Mouse (Mus musculus): ENCODE results near the gene Mrps23.
"Not testable (repeated sequence)": the region's sequence is repeated elsewhere in the genome, so short reads cannot be mapped to it uniquely, and the experiment has no call there.

The Mrps23 gene

DNA sequence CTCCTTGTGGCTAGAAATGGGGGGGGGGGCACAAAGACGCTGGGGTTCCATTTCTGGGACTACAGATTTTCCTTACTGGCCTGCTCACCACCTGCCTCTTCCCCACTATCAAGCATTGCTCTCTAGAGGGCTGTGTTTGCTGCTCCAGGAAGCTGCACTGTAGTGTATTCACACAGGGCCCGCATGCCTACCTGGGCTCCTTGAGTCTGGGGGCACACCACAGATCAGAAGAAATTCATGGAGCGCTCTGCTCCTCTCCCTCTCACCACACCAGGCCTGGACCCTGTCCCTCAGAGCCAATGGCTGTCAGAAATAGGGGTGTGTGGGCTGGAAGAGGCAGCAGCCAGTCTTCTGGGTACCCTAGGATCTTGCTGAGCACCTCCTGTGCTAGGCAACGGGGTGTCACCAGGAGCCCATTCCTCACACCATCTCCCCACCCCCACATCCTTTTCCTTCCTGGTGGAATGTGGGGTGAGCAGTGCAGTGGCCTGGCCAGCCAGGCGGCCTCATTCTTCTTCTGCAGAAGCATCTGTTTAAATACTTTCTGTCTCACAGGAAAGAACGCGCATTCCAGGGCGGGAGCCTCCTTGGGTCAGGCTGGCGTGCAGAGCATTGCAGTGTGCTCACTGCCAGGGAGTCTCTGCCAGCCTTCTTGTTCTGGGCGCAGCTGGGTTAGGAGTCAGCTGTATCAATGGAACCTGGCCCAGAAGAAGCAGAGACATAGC lies 31.4 kb upstream of the Mrps23 start:
- peak; percentile 82 for DNase-seq (ENCODE audit: extremely low read depth, insufficient read length, low spot score)

DNA sequence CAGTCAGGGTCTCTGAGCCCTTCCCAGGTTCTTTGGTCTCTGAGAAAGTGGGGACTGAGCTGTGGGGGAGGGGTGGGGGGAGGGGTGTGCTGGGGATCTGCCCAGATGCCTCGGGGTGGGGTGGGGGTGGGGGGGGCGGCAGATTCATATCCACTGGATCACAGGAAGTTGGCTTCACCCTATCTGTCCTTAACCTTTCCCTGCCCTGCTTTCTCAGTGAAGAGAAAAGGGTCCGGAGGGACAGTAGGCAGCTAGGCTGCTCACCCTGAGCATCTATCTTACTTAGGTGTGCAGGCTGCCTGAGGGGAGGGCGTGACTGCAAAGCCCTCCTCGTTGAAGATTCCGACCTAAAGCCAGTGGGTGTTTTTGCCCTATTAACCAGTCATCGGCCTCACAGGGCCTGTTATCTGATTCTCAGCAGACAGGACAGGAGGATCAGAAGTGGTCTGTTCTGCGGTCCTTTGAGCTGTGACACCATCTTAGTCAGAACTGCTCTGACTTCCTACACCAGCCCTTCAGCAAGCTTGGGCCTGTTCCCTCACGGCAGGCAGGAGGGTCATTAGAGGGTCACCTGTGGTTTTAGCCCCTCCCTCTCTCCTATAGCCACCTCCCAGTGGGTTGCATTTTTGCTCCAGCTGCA lies 30.7 kb upstream of the Mrps23 start:
- DNase-seq (ENCODE audit: extremely low read depth, insufficient read length, low spot score): peak; percentile 49

DNA sequence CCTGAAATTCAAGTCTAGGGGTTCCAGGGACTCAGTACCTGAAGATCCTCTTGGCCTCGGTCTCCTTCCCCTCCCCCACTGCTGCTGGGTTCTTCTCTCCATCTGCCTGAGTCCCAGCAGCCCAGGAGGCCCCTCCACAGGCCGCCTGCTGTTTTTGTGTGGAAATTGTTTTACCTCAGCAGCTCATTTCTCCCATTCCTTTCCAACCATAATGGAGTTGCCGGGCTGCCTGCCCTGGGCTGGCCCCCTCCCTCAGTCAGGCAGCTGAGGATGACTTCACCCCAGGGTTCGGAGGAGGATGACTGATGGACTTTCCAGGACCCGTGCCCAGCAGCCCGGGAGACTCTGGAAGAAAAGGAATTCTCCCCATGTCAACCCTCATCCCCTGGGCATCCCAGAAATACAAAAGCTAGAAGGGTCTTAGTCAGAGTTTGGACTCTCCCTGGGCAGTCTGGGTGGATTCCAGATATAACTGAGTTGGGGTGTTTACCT lies 23.7 kb upstream of the Mrps23 start:
- DNase-seq (ENCODE audit: extremely low read depth, insufficient read length, low spot score): peak; percentile 83

DNA sequence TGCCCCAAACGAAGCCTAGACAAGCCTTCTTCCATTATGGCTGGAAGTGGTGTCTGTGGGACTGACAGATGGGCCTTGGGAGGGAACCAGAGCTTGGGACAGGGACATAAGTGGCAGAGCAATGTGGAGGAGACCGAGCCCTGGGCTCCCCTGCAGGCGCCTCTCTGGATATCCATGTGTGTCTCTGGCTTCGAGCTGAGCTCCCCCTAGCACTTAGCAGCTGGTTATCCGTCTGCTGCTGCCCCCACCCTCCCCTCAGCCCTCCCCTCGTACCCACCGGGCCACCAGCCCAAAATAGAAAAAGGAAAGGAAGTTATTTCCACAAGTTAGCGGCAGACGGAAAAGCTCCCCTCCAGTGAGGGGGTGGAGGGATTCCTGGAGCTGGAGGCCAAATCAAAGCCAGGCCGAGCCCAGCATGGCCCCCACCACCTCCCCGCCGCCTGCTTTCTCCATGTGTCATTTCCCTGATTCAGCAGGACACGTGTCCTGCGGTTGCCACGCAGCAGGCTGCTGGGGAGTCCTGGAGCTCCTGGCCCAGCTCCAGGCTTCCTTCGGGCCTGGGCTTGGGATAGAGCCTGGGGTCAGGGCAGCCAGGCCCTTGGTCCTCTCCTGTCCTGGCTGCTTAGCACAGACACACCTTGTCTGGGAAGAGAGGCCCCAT lies 23.1 kb upstream of the Mrps23 start:
- peak; percentile 94 for DNase-seq (ENCODE audit: extremely low read depth, insufficient read length, low spot score)

DNA sequence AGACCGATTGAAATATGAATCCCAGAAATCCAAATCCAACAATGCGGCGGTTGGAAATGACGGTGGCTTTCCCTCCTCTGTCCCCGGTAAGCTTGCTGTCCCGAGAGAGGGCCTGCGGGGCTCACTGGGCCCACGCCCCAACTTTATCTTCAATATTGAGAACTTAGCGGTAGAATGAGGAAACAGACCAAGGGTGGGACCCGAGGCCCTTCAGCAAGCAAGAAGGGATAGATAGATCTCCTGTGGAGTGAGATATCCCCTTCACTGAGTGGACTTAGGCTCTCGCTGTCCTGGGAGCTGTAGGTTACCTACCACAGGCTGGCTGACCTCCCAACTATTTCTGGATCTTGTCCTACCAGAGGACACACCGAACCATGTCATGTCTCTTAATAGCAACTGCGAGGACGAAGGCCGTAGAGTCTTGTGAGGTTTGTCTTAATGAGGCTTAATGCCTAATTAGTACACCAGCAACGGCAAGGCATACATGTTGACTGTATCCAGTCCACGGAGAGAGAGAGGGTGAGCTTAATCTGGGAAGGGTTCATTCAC lies 19.5 kb upstream of the Mrps23 start:
- no peak for DNase-seq (ENCODE audit: extremely low read depth, insufficient read length, low spot score)

DNA sequence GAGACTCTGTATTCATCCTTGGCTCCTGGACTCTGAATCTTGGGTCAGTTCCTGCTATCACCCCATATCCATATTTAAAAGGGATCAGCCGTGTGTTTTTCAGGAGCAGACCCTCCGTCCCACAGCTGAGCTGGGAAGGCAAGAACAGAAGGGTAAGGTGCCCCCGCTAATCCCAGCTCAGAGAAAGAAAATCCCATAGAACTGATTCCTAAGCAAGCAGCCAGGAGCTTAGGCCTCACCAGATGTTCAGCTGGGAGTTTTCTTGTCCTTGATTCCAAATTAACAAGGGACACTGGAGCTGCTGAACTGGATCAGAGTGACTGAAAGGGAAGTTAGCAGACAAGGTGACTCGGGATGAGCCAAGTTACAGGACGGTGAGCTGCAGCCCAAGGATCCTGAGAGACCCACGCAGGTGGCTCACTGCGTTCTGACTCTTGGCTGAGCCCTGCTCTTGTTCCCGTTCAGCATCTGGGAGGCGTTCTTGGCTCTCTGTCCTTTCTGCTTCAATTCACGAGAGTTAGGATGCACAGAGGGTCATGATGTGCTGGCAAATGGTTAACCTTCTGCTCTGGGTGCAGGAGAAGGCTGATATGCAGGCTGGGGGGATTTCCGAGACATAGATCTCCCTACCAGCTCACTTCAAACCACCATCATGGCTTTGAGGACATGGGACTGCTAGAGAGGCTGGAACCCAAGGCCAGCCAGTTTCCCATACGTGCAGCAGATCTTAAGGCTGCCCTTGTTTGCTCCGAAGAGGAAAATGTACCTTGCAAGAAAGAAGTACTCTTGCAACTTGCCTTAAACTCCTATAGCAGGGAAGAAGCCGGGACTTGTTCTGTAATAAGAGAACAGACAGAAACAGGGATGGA lies 17.9 kb upstream of the Mrps23 start:
- no peak for DNase-seq (ENCODE audit: extremely low read depth, insufficient read length, low spot score)

DNA sequence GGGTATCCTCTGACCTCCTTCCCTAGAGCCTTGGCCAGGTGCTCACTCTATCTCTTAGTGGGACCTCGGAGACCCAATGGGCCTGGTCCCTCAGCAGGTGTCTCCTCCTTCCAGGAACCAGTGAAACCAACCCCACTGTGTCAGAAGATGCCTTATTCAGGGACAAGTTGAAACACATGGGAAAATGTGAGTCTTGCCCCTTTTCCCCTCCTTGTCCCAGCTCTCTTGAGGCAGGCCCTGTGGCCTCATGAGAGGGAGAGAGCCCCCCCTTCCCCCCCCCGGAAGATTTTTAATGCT lies 17.3 kb upstream of the Mrps23 start:
- DNase-seq (ENCODE audit: extremely low read depth, insufficient read length, low spot score): no peak

DNA sequence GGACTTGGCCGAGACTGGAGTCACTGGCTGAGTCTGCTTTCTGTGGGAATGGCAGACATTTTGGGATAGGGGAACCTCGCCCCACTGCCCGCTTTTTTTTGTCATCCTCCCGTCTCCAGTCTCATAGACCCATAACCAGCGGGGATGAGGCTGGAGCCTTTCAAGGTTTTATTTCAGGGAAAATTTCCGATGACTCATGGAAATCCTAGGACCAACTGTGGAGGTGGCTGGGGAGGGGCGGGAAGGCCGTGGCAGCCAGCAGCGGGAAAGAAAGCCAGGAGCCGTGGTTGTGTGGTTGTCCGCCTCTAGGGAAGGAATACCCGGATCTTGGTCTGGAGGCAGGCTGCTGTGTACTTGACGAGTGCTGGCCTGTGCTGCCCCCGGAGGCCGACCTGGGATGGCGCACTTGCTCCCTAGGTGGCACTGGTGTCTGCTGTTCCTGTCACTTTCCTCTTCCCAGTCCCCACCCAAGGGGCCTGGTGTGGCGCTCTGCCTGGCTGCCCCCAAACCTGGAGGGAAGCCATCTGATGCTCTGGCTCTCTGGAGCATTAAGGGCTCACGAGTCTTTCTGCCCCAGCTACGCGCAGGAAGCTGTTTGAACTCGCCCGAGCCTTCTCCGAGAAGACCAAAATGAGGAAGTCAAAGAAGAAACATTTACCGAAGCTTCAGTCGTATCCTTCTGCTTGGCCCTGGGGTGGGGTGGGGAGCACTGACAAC lies 16.6 kb upstream of the Mrps23 start:
- peak; percentile 95 for DNase-seq (ENCODE audit: extremely low read depth, insufficient read length, low spot score)

DNA sequence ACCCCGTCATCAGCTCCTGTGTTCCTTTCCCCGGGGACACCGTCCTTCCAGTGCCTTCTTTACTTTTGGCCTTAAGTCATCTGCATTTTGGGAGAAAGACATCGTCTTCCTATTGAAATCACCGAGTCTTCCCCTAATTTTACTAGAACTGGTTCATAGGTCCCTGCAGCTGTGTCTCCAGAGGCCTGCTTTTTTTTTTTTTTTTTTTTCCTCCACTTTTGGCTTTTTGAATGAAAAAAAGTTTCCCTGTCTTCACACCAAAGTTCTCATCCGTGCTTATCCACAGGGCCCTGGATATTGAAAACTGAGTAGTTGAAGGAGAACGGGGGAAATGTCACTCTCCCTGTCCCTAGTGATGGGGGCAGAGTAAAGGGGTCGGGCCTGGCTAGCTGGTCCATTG lies 16.0 kb upstream of the Mrps23 start:
- no peak for DNase-seq (ENCODE audit: extremely low read depth, insufficient read length, low spot score)

DNA sequence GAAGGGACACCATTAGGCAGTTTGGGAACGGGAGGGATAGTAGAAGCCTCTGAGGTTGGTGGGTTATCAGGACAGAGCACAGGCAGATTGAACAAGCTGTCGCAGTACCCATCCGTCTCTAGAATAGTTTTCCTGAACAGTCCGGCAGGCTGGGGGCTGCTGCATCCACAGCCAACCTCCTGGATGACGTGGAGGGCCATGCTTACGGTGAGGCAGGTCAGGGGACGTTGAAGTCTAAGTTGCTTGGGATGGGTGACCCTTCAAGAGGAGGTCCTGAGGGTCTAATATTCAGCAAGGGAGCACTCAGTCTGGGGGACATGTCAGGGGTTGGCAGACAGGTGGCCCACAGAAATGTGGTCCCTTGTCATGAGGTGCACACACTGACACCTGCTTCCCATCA lies 15.6 kb upstream of the Mrps23 start:
- DNase-seq (ENCODE audit: extremely low read depth, insufficient read length, low spot score): no peak

DNA sequence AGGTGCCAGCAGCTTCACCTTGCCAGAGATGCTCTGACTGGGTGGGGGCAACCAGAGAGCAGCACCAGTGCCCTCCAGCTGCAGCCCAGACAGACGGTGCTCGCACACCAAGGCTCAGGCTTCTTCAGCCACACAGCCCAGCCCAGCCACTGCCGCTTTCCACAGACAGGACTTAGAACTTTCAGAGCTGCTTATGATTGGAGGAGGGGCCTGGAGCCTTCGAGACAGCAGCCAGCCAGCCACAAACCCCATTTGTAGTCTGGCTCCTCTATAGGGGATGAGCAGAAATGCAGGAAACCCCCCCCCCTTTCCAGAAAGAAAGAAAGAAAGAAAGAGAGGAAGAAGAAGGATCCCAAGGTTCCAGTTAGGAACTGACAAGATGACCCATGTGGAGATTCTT lies 11.6 kb upstream of the Mrps23 start:
- DNase-seq (ENCODE audit: extremely low read depth, insufficient read length, low spot score): no peak

DNA sequence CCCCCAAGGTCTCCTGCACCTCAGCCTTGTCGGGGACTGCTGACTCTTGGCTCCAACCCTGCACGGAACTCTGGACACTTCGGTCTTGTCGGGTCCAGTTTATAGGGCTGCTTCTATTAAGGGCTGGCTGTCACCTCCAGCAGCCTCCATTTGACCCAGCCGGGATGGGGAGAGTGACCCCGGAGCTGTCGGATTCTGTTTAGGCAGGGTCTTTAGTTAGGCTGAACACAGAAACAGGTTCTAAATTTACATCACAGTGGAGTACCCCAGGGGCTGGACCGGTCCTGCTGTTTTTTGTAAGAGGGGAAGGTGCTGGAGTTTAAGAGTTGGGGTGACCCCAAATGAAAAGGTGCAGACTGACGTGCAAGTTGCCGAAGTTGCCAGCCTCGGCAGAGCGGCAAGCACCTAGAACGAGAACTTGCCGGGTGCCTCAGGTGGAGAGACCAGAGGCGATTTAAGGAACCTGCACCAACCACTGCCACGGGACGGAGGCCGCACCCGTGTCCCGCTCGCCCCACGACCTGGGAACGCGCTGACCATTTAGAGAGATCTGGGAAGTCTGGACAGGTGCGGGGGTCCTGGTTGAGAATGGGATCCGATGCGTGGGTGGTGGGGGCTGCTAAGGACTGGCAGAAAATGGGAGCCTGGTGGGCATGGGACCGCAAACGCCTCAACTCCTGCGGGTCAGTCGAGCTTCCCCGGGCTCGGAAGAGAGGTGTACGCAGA lies 10.9 kb upstream of the Mrps23 start:
- DNase-seq (ENCODE audit: extremely low read depth, insufficient read length, low spot score): no peak

DNA sequence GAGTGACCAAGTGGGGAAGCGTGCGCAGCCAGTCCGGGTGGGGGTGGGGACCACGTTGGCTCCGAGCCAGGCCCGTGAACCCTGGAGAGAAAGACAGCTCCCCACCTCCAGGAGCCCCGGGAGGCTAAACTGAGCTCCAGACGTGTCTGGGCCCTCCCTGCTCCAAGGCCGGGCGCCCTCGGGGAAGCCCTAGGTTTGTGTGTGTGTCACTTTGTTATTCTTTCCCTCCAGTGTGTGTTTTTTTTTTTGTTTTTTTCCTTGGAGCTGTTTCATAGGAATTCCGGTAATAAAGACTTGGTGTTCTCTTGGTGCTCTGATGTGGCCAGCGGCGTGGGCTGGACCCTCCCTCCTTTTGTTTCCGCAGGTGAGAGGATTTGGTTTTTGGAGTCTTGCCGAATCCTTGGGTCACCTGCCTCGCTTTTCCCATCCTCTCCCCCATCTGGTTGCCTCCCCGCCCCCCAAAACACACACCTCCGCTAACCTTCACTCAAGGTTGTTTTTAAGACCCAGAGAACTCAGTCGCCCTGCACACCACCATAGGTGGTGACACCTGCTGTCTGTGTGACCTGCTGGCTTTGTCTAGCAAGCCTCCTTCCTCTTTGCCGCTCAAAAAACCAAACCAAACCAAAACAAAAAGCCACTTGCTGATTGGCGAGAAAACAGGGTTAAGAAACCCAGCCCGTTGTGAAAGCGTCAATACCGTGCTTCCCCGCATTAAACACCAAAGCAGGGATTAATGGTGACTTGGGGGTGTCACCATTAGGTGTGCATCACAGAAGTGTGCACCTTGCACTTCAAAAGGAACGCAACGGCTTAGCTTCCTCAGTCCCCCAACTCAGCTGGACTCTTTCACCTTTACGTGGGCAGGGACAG lies 10.1 kb upstream of the Mrps23 start:
- DNase-seq (ENCODE audit: extremely low read depth, insufficient read length, low spot score): no peak

DNA sequence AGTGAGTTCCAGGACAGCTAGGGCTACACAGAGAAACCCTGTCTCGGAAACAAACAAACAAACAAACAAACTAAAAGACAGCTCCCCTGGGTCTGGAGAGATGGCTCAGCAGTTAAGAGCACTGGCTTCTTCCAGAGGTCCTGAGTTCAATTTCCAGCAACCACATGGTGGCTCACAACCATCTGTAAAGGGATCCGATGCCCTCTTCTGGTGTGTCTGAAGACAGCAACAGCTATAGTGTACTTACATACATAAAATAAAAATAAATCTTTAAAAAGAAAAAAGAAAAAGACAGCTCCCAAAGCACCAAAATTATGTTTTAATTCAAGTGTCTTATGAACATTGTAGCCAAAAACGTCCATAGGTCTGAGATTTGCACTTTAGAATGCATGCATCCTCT lies 8.5 kb upstream of the Mrps23 start:
- not testable (repeated sequence) for DNase-seq (ENCODE audit: extremely low read depth, insufficient read length, low spot score)

DNA sequence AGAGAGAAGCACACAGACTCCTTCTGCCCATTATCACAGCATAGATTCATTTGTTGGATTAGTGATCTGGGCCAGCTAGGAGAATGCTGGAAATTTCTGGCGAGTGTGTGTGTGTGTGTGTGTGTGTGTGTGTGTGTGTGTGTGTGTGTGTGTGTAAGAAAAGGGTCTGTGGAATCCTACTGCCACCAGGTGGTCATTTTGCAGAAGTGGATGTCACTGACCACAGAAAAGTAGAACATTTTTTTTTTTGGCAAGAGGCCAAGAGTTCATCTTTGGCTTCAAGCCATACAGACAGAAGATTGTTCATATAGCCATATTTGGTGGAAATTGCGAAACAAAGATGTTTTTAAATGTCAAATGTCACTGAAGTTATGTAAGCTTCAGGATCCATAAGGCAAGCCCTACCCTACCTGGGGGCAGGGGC lies 7.0 kb upstream of the Mrps23 start:
- DNase-seq (ENCODE audit: extremely low read depth, insufficient read length, low spot score): peak; percentile 35

DNA sequence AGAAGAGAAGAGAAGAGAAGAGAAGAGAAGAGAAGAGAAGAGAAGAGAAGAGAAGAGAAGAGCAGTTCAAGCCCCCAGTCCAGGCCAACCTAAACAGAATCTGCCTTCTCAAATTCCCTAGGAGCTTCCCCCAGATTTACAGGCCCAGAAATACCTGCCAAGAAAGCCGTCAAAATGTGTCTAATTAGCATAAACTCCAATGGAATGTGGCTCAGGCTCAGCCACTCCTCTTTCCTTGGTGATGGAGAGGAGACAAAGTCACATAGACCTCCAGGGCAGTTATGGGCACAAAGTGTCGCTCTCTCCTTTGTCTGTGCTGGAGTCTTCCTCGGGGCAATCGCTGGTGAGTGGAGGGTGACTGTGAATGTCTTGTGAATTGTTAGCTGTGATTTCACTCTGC lies 6.0 kb upstream of the Mrps23 start:
- DNase-seq (ENCODE audit: extremely low read depth, insufficient read length, low spot score): no peak

DNA sequence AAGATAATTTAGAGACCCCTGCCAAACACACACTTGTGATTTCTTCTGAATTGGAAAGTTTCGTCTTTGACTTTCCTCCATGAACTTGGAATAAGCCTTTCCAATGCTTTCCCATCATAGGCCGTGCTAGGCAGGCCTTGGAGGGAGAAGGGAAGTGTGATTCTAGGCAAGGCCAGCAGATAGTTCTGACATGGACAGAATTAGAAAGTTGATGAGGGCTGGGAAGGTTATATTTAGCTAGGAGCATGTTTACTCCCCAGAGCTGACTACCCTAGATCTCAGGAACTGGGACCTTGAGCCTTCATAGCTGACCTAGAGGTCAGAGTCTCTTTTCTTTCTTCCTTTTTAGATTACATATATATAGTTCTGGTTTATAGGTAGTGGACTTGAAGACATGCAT lies 3.0 kb upstream of the Mrps23 start:
- no peak for DNase-seq (ENCODE audit: extremely low read depth, insufficient read length, low spot score)

DNA sequence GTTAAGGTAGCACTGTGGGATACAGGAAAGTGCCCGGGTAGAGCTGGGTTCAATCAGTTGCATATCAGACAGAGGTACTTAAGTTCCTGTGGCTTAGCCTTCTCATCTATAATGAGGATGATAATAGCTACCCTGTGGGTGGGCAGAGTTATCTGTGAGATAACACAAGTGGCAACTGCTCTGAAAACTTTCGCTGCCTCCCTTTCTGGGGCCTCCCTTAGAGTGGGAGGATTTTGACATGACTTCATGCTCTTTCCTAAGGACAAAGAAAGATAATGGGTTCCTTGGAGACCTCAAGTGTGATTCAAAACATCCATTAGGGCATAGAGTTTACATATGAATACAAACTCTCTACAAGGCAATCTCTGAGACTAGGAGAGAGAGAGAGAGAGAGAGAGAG lies 2.1 kb upstream of the Mrps23 start:
- no peak for DNase-seq (ENCODE audit: extremely low read depth, insufficient read length, low spot score)

Measured in 3134 (cell line).